Mouse (Mus musculus) monocyte, adult 2 months (primary cell): ENCODE data around the gene Olfr721-ps1.

Experiments
- DNase-seq, 2 experiments: peaks; one replicate each; pipeline ENCODE4 v3.0.0; 2022; ENCODE audit warnings: low spot score in 2 of 2, low read depth in 1 of 2

Olfr721-ps1 gene

GRCm38 (mm10) chr14:14400998-14401397, at the start of gene Olfr721-ps1:
Gene Olfr721-ps1 (plus strand): TSS chr14:14401298.
- DNase-seq = no peak

DNA sequence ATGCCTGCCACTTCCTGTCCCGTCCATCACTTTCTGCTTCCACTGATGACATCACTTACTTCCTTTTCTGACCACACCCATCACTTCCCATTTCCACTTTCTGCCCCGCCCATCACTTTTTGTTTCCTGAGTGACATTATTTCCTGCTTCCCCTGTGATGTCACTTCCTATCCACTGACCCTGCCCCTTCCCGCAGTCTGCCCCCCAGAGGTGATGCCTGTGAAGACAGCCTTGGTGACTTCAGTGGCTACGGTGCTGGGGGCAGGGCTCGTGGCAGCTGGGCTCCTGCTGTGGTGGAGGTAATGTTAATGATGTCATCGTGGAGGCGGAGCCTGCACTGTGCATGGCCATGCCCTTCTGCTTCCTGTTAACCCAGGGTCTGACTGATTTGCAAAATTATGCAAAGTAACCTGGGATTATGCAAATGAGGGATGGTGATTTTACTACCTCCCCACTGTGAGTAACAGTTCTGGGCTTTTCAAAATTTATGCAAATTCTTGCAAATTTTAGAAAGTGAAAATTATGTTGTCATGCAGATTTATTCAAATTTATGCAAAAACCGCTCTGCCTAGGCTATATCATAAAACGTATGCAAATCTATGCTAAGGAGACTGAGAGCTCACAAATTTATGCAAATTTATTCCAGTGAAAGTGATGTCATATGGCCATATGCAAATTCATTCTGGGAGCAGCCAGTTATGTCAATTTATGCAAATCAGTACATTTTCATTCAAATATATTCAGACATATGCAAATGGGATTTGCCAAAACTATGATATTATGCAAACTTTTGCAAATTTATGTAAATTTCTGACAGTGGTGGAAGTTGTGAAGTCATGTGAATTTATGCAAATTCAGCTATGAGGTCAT, 49.1 kb upstream of the Olfr721-ps1 start:
- no peak for DNase-seq

DNA sequence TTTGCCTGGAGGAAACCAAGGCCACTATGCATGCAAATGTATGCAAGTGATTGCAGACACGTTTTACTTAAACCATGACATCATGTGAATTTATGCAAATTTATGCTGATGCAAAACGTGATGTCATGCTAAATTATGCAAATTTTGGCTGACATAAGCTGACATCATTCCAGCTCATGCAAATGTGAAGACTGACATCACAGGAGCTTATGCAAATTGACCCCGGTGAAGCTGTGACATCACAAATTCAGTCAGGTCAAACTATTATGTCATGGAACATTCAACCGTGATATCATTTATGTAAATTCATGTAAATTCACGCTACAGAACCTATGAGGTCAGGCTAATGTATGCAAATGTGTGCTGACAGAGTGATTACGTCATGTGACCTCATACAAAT, 48.5 kb upstream of the Olfr721-ps1 start:
- no peak for DNase-seq

GRCm38 (mm10) chr14:14353081-14353732, 47.9 kb upstream of the Olfr721-ps1 start:
- no peak for DNase-seq

DNA sequence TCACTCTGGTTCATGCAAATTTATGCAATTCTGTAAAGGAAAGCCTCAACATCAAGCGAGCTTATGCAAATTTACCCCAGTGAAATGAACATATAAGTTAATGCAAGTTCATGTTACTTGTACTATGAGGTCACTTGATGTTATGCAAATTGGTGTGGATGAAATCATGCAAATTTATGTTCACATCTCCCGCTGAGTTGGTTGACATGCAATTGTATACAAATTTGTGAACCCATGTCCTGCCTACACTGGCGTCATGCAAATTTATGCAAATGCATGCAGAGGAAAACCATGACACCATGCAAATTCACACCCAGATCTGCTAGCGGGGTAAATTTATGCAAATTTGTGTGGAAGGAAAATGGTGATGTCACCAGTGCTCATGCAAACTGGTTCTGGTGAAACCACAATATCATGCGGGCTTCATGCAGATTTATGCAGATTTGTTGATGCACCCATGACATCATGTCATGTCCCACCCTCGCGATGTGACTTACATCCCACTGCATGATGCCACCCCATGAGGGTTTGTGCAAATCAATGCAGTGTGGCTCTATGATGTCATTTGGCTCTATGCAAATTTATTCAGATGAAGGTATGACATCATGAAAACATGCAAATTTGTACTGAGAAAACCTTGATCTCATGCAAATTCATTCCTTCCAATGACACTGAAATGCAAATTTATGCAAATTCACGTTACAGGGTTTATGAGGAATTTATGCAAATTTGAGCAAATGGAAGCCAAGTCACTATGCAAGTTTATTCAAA, 47.2 kb upstream of the Olfr721-ps1 start:
- DNase-seq = no peak

DNA sequence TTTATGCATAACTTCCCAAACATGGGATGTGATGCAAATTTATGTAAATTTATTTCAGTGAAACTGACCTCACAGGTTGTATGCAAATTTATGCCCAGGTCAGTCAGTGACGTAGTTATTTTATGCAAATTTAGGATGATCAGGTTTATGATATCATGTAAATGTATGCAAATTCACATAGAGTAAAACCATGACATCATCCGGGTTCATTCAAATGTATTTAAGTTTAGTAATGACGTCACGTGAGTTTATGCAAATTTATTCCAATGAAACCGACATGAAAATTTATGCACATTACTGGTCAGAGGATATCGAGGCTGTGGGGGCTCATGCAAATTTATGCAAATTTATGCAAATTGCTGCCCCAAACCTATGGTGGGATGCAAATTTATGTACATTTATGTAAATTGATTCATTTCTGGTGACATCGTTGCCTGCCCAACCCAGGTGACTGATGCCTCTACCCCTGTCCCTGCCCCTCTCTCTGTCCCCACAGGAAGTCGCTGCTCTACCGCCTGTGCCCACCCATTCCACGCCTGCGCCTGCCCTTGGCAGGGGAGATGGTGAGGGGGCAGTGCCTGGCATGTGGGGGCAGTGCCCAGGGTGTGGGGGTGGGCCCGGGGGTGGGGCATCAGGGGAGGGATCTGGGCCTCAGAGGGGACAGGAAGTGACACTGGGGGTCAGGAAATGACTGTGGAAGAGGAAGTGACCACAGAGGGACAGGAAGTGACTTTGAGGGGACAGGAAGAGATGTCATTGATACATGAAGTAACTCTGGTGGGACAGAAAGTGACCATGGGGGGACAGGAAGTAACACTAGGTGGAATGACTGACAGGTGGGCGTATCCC, 46.4 kb upstream of the Olfr721-ps1 start:
- DNase-seq = no peak

DNA sequence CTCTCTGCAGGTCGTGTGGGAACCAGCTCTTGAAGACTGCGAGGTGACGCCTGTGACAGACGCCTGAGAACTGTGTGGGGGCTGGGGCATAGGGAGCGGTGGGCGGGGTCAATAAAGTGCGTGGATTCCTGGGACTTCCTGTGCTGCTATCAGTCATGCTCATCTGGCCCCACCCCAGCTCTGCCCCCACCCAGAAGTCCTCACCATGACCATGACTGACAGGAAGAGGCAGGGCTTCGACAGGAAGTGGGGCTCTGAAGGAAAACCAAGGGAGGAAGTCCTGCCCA, 45.8 kb upstream of the Olfr721-ps1 start:
- DNase-seq = no peak

GRCm38 (mm10) chr14:14395535-14395934, 5.6 kb upstream of the Olfr721-ps1 start:
- DNase-seq = no peak

DNA sequence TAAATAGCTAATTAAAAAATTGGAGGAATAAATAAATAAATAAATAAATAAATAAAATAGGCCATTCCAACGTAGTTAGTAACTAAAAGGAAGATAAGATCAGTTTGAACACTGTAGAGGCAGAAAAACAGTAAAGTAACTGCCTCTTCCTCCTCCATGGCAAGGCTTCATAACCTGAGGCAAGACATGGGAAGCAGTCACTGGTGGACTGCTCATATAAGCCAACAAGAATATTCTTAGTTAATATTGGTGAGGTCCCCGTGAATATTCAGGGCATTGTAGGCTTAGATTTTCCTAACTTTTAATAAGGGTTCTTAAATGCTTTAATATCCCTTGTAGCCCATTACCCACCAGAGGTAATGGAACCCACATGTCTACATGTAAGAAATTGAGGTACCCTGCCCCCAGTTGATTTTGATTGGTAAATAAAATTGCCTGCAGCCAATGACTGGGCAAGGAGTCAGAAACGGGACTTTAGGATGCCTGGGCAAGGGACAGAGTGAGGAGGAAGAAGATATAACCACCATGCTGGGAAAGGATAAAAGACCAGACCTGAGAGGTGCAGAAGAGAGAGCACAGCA, 35.1 kb downstream of the Olfr721-ps1 start:
- no peak for DNase-seq
